Mouse (Mus musculus) frontal cortex, postnatal 36 days (tissue): ENCODE data around the gene Olfr774.
"Not testable (repeated sequence)": the region's sequence is repeated elsewhere in the genome, so short reads cannot be mapped to it uniquely, and the experiment has no call there.

Experiments
- DNase-seq, 2 experiments: peaks; one replicate each; pipeline ENCODE4 v3.0.0; 2022; ENCODE audit warnings: low spot score in 2 of 2

The Olfr774 gene

DNA sequence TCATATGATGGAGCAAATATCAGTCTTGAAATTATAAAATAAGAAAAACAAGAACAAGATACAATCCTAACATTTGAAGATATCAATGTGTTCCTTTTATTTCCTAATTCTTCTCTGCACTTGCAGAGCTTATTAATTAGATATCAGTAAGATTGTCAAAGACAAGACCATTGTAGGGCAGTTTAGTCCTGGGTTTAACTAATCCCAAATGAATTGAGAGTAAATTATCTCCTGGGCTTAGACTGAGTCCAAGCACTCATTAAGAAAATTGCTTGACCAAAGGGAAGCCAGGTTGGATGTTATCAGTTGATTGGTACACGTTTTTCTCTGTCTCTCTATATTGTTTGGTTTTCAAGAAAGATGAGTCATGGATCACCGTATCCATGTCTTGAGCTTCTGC lies at the start of gene Olfr774:
TSS of gene Olfr774 (plus strand) at position 301 of the 400 bp plus-strand sequence.
- no peak for DNase-seq

DNA sequence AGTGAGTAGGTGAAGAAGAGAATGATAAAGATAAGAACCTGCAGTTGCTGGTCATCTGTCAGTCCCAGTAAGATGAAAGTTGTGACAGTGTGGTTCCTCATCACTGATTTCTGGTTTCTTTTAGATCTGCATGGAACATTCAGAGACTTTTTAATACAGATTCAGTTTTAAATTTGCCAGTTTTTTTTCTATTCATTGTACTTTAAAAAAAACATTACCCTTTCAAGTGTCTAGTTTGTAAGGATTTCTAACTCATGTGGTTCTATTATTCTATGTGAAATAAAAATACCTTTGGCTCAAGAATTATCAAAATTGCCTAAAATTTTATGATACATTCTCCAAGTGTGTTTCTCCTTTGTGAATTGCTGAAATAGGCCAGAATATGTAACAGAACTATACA lies 48.7 kb upstream of the Olfr774 start, which contains the start of gene Olfr773:
TSS of gene Olfr773 (minus strand) at position 101 of the 400 bp plus-strand sequence.
- DNase-seq: not testable (repeated sequence)

DNA sequence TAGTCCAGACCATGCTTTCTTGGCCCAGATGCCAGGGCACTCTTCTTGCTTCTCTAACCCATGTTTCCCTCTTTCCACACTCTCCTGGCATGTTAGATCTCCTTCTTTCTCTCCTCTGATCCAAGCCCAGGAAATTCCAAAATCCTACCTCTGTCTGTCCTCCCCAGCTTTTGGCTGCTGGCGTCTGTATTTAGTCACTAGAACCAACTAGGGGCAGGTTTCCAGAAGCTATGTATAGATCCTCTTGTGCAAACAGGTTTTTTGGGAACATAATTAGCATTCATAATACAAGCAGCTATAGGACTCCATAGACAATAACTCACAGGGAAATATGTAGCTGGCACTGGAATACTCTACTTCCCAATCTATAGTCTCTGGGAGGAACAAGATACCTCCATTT lies 5.3 kb upstream of the Olfr774 start:
- peak in 1 of 2 experiments; percentile 6 for DNase-seq

DNA sequence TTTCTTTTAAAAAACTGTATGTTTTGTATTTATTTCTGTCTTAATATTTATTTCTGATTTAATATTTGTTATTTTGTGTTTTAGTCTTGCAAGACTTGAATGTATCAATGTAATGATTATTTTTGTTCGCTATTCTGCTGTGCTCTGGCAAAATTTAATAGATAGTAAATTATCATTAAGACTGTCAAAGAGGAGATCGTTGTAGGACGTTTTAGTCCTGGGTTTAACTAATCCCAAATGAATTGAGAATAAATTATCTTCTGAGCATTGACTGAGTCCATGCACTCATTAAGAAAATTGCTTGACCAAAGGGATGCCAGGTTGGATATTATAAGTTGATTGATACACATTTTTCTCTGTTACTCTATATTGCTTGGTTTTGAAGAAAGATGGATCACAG lies 12.1 kb downstream of the Olfr774 start, which contains the start of gene Olfr775:
TSS of gene Olfr775 (plus strand) at position 301 of the 400 bp plus-strand sequence.
- no peak for DNase-seq

DNA sequence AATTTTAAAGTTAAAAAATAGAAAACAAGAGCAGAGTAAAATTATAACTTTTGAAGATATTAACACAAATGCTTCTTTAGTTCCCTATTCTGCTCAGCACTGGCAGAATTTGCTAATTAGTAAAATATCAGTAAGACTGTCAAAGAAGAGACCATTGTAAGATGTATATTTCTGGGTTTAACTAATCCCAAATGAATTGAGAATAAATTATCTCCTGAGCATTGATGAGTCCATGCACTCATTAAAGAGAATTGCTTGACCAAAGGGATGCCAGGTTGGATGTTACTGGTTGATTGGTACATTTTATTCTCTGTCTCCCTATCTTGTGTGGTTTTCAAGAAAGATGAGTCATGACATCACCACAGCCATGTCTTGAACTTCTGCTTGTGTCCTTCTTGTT lies 22.8 kb downstream of the Olfr774 start, which contains the start of gene Olfr776:
TSS of gene Olfr776 (plus strand) at position 301 of the 400 bp plus-strand sequence.
- DNase-seq: no peak

DNA sequence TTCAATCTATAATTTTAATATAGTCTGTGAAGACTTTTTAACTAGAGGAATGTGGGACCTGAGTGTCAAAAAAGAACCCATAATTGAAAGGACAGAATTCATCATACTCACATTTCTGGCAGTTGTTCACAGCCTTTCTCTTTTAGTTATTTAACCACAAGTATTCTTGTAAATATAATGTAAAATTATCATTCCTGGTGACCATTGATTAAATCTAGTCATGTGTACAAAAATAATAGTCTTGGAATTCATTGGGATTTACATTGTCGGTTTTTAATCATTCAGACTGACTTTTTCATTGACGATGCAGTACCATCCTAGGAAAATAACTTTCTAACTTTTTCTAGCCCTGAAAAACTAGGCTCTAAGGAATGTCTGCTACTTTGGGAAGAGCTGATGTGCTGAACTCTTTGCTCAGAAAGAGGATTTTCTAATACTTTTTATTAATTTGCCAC lies 35.1 kb downstream of the Olfr774 start, which contains the start of gene Olfr777:
TSS of gene Olfr777 (minus strand) at position 405 of the 455 bp plus-strand sequence.
- DNase-seq: no peak
